Mouse (Mus musculus) layer of hippocampus, adult 11-12 months (tissue): ENCODE results near the gene Birc6.

Source experiments
- DNase-seq: peaks from one replicate; pipeline ENCODE4 v3.0.0; 2022; ENCODE audit warnings: low spot score

Birc6 gene

DNA sequence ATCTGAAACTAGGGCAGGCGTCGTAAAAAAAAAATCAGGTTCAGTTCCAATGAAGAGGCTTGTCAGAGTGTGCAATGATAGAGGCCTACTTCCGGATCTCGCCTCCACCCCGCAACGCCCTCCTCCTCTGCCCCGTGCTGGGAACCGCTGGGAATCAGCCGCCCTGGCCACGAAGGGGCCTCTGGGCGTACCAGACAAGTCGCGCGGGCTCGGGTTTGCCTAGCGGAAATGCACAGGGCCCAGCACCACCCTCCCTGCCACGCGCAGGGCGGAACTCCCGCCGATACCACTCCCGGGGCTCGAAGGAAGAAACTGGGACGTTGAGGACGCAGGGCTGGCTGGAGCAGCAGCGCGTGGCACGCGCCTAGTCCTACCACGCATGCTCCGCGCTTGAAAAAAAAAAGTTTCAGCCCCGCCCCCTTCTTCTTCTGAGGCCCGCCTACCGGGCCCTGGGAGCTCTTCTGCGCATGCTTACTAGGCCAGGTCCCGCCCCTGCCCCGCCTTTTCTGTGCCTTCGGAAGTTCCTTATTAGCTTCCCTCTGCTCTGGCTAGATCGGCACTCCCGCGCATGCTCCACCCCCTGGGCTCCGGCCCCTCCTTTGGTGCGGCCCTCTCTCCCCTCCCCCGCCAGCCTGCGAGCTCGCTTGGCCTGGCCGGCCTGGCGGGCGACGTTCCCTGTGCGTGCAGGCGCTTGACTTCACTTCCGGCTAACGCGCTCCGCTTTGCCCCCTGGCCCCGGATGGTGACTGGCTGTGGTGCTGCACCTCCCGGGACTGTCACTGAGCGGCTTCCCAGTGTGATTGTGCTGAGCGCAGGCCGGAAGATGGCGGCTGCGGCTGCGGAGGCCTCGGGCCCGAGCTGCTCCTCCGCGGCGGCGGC lies at the start of gene Birc6:
Gene Birc6, plus strand, starts transcription at position 567 of the 879 bp plus-strand sequence.
- DNase-seq = peak; percentile 100

GRCm38 (mm10) chr17:74480361-74481069 lies 47.6 kb upstream of the Birc6 start:
- DNase-seq = no peak

DNA sequence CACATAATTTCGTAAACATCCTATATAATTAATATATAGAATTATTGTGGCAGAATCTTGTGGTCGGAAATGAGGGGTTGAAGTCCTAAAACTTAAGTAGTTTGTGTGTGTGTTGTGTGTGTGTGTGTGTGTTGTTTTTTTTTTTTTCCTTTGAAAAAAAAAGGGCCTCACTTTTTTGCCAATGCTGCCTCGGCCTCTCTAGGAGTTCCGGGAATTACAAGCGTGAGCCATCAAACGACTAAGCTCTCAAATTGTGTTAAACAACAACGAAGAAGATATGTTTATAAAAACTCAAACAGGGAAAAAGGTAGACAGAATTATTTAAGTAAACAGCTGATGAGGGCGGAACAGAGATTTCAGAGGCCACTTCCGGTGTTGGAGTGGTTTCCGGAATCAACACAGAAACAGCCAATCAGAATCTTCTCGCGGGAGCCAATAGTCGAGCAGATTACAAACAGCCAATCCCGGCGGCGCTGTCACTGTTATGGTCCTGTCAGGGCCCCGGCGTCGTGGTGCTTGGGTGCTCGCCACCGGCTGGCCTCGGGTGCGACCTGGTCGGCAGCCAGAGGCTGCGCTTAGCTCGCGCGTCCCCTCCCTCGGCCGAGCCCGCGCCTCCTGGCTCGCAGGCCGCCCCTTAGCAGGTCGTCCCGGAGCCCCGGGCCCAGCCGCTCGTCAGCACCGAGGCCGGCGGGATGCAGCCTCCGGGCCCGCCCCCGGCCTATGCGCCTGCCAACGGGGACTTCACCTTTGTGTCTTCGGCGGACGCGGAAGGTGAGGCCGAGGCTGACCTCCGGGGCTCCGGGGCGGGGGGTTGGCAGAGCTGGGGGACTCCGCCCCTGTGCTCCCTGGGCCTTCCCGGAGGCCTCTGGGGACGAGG lies 38.8 kb upstream of the Birc6 start, which contains the start of gene Yipf4:
Gene Yipf4, plus strand, starts transcription at position 470 of the 877 bp plus-strand sequence.
- DNase-seq = peak; percentile 99

DNA sequence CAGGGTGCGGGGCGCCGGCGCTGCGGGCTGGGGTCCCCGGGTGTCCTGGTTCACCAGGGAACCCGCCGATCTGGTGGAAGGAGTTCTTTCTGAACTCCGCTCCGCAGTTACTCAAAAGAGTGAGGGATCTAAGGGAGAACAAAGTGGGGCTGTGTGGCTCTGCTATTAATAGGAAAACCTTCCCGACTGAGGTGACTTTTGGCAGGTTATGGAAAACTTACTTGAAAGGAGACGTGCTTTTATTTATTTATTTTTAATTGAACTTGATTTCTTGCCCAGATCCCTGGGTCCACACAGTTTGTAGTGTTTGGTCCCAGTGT lies 38.2 kb upstream of the Birc6 start:
- DNase-seq = no peak

GRCm38 (mm10) chr17:74491565-74491964 lies 36.5 kb upstream of the Birc6 start:
- no peak for DNase-seq

- DNase-seq = no peak
Observed at GRCm38 (mm10) chr17:74500204-74500603, 27.9 kb upstream of the Birc6 start.

DNA sequence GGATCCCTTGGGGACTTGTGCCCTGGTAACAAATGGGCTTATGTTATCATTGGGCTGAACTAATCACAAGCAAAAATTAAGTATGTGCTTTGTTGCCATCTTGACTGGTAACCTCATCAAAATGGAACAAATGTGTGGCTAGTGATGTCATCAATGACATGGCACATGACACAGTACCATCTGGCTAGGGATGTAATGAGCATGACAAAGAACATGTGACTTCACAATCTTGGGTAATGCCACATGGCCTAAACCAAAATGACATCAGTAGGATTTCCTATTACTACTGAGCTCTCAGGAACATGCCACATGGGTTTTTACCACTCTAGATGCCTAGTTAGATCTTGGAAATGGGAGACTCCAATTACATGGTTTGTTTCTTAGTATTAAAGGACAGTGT lies 27.0 kb upstream of the Birc6 start:
- DNase-seq = no peak

GRCm38 (mm10) chr17:74507934-74508333 lies 20.2 kb upstream of the Birc6 start:
- peak; percentile 28 for DNase-seq

GRCm38 (mm10) chr17:74508600-74508999 lies 19.5 kb upstream of the Birc6 start:
- no peak for DNase-seq

GRCm38 (mm10) chr17:74512308-74512707 lies 15.8 kb upstream of the Birc6 start:
- DNase-seq = no peak

- DNase-seq = no peak
Observed at GRCm38 (mm10) chr17:74522797-74523723, 5.0 kb upstream of the Birc6 start.

GRCm38 (mm10) chr17:74526117-74526516 lies 2.0 kb upstream of the Birc6 start:
- DNase-seq = no peak

DNA sequence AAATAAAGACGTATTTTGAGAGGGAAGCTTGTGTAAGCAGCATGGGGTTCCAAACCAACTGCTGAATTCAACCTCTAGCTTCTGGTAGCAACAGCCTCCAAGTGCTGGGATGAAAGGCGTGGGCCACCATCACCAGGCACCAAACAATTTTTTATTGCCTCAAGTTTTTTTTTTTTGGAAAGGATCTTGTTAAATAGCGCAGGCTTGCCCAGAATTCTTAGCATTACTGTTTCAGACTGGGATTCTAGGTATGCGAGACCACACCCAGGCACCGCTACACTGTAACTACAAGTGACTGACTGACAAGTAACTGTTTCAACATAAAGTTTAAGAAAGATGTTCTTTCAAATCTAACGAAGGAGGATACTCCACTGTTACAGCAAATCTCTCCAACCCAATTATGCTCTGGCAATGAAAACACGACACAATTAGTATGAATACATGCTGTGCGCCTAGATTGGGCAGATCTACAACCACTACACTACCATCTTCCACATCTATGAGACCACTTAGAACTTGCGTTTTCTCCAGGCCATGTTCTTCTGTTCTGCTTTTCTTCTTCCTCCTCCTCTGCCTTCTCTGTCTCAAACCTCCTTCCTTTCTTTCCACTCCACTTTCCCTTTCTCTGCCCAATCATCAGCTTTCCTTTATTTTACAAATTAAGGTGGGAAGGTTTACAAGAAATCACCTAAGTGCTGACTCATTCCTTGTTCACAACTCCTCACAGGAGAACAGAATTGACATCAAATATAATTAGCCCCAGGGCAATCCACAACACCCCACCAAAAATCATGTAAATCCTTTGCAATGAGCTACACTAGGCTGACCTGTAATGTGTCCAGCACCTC lies 1.1 kb upstream of the Birc6 start:
- DNase-seq = peak; percentile 8

DNA sequence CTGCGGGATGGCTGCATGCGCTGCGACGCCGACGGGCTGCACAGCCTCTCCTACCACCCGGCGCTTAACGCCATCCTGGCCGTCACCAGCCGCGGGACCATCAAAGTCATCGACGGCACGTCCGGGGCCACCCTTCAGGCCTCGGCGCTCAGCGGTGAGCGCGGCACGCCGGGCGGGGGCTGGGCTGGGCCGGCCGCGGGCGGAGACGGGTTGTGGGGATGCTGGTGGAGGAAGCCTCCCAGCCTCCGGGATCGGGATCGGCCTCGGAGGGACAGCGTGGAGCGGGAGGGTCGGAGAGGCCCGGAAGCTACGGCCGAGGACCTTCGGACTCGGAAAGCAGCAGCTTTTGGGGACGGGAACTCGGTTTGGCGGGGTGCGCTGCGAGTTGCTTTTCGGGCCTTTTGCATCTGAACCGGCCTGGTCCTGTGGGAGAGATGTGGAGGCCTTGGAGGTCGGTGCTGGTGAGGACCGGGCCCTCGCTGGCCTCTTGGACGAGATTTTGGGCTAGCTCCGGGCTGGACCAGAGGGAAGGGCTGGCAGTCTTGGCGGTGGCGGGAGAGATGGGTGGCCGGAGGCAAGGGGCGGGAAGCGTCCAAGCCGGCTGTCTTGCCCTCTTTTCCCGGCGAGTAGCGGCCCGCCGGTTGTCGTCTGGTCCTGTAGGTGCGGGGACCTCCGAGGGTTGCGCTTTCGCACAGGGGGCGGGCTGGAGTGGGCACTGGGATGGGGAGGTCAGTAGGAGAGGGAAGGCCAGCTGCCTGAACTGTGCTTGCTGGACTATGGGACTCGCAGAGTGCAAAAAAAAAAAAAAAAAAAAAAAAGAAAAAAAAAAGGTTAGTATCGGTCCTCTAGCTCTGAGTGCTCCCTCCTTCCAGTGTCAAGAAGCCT lies 795 bp downstream of the Birc6 start:
- DNase-seq = no peak

- DNase-seq = no peak
Observed at GRCm38 (mm10) chr17:74529533-74529824, 1.4 kb downstream of the Birc6 start.

GRCm38 (mm10) chr17:74534971-74535370 lies 6.9 kb downstream of the Birc6 start:
- no peak for DNase-seq

GRCm38 (mm10) chr17:74537526-74537925 lies 9.4 kb downstream of the Birc6 start:
- DNase-seq = no peak

DNA sequence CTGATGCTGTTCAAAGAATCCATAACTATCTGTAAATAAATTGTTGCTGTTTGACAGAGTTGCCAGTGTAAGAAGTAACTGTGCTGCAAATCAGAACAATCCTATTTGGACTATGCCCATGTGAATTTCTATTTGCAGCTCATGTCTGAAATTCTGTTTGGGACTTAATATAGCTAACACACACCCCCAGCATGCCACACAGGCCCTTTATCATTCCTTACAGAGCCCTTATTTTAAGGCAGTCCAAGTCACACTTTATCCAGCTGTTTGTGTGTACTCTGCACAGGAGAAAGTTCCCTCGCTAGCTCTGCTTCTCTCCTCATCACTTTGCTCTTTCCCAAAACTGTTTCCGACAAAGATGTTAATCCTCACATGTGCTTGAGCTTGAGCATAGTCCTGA lies 15.5 kb downstream of the Birc6 start:
- no peak for DNase-seq

DNA sequence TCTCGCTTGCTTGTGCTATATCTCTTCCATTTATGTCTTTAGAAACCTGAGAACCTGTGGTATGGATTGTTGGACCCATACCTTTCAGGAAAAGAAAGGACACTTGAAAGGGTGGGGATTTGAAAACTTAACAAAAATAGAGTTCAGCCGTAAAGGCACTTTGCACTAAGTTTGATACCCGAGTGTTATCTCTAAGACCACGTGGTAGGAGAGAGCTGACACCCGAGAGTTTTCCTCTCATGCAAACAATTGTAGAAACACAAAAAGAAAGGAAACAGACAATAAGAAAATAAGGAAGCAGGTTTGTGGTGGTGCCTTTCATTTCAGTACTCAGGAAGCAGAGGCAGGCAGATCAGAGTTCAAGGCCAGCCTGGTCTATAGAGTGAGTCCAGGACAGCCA lies 26.0 kb downstream of the Birc6 start:
- no peak for DNase-seq

- DNase-seq = no peak
Observed at GRCm38 (mm10) chr17:74559891-74560290, 31.8 kb downstream of the Birc6 start.
